In genomic region chr7:37180416-37180815, GRCm38 (mm10) we compare ENCODE assay signal across 9 mouse cellular contexts.
DNase-seq lines count a peak whose midpoint lies in the region; ATAC-seq lines count a peak whose summit lies in the region.
"Had no signal": no experiment of that assay in that cellular context is flagged by ENCODE, and none has a peak within 500 bp of the region (broad histone marks: within the 10 kb centered on the region; RNA-seq: fewer than 3 reads in every experiment).

No protein-coding gene starts in this region.

- H3K4me1 ChIP-seq in forebrain, embryonic 10.5 days: peaks cover 31% of the 10 kb centered on the region
- H3K4me1 ChIP-seq in hindbrain, embryonic 15.5 days (replicated peaks): peaks cover 24% of the 10 kb centered on the region
- peaks cover 13% of the 10 kb centered on the region for H3K4me1 ChIP-seq in neural tube, embryonic 14.5 days (ENCODE audit: control insufficient read depth, insufficient read depth, low read length)
- H3K4me1 ChIP-seq: liver, embryonic 12.5 days had no signal

- H3K27me3 ChIP-seq in forebrain, embryonic 10.5 days (ENCODE audit: poor library complexity, severe bottlenecking): no peaks in the 10 kb centered on the region
- no peaks in the 10 kb centered on the region for H3K27me3 ChIP-seq in hindbrain, embryonic 15.5 days
- H3K27me3 ChIP-seq in neural tube, embryonic 14.5 days (ENCODE audit: control insufficient read depth, insufficient read depth, low read length): no peaks in the 10 kb centered on the region
- H3K27me3 ChIP-seq: liver, embryonic 12.5 days had no signal

- H3K4me2 ChIP-seq in hindbrain, embryonic 15.5 days: peak overlapping the region; percentile 23
- peak overlapping the region; percentile 21; the same call in 1 of the 2 replicates for H3K4me2 ChIP-seq in neural tube, embryonic 14.5 days (ENCODE audit: low read depth, low read length)
- H3K4me2 ChIP-seq: liver, embryonic 12.5 days had no signal

- intact Hi-C loops in left cerebral cortex, postnatal 4 days (cut with DNase I): no loop called here

- no peak for ATAC-seq in hindbrain, embryonic 15.5 days (ENCODE audit: low FRiP score, low read depth)
- ATAC-seq in neural tube, embryonic 14.5 days (ENCODE audit: low read depth): peak; percentile 80; the same call in 1 of the 2 replicates
- ATAC-seq: liver, embryonic 12.5 days had no signal

- H3K9ac ChIP-seq in hindbrain, embryonic 15.5 days: no peak overlapping the region
- H3K9ac ChIP-seq in neural tube, embryonic 14.5 days (replicated peaks; ENCODE audit: low read depth, low read length): no peak overlapping the region
- H3K9ac ChIP-seq: liver, embryonic 12.5 days had no signal

- no peaks in the 10 kb centered on the region for H3K36me3 ChIP-seq in forebrain, embryonic 10.5 days (replicated peaks)
- no peaks in the 10 kb centered on the region for H3K36me3 ChIP-seq in hindbrain, embryonic 15.5 days
- no peaks in the 10 kb centered on the region for H3K36me3 ChIP-seq in neural tube, embryonic 14.5 days (ENCODE audit: control insufficient read depth, insufficient read depth, low read length)
- H3K36me3 ChIP-seq: liver, embryonic 12.5 days had no signal

- 54% methylated on average over 13 of the region's 13 CpGs for WGBS in forebrain, embryonic 10.5 days
- 31% methylated on average over 13 of the region's 13 CpGs for WGBS in hindbrain, embryonic 15.5 days
- 16% methylated on average over 13 of the region's 13 CpGs for WGBS in neural tube, embryonic 14.5 days

- no peak overlapping the region for H3K27ac ChIP-seq in forebrain, embryonic 10.5 days
- 0 out of 2 replicates have a peak overlapping the region, but pooled peaks have one; percentile 10 for H3K27ac ChIP-seq in hindbrain, embryonic 15.5 days (replicated peaks)
- H3K27ac ChIP-seq in neural tube, embryonic 14.5 days (ENCODE audit: low read depth, low read length): no peak overlapping the region
- H3K27ac ChIP-seq: liver, embryonic 12.5 days had no signal

- DNase-seq in left cerebral cortex, postnatal 4 days: peak; percentile 6
- DNase-seq in left cerebral cortex, adult 18-20 months (ENCODE audit: low spot score in 2 of 2): no peak
- DNase-seq in forebrain, embryonic 10.5 days (ENCODE audit: extremely low spot score, low spot score): no peak
- no peak for DNase-seq in urinary bladder, adult 18-20 months (ENCODE audit: low spot score in 2 of 2)
- DNase-seq in layer of hippocampus, postnatal 36 days: no peak
- DNase-seq: right cerebral cortex, postnatal 14 days had no signal

- no peaks in the 10 kb centered on the region for H3K9me3 ChIP-seq in forebrain, embryonic 10.5 days
- no peaks in the 10 kb centered on the region for H3K9me3 ChIP-seq in hindbrain, embryonic 15.5 days
- H3K9me3 ChIP-seq in neural tube, embryonic 14.5 days (ENCODE audit: control insufficient read depth, low read length): no peaks in the 10 kb centered on the region
- H3K9me3 ChIP-seq: liver, embryonic 12.5 days had no signal

- H3K4me3 ChIP-seq in forebrain, embryonic 10.5 days: peak overlapping the region; percentile 18
- H3K4me3 ChIP-seq in hindbrain, embryonic 15.5 days: no peak overlapping the region
- no peak overlapping the region for H3K4me3 ChIP-seq in neural tube, embryonic 14.5 days (ENCODE audit: low read depth, low read length)
- H3K4me3 ChIP-seq: liver, embryonic 12.5 days had no signal
